Mouse (Mus musculus): ENCODE data around the gene Ampd3. TPM values are rescaled to one million over a fixed set of nuclear protein-coding genes. Genes with fewer than 3 reads are reported as not detected.
A peak's percentile ranks its signal among the peaks of the same experiment; 100 is the strongest.

The Ampd3 gene
- total RNA-seq, 2 experiments from 2014 or later = 22.0 to 24.2 TPM

DNA sequence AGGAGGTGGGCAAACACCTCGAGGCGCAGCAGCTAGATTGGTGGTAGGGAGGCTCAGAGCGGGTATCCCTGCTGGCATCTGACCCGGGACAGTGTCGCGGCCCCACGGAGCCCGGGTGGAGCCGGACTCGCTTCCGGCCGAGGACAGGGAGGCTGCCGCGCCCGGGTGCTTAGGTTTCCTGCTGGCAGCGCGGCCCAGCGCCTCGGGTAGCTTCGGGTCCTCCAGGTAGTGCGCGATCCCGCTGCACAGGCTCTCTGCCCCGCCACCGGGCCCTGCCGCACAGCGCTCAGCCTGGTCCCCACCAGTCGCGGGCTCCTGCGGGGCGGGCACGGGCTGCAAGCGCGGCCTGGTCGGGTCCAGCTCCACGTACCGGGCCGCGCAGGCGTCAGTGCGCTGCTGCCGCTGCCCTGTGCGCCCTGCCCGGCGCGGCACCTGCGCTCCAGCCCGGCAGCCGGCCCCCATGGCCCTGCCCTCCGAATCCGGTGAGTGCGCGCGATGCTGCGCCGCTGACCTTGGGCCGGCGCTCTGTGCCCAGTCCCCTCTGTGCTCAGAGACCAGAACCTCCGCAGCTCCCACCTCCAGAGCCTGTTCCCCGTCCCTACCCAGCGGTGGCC is 552 bp downstream of the Ampd3 start:
- intact Hi-C loops (cut with DNase I) = no loop called here
- DNase-seq (ENCODE audit: low spot score in 2 of 2) = peak; percentile 49 to 57

DNA sequence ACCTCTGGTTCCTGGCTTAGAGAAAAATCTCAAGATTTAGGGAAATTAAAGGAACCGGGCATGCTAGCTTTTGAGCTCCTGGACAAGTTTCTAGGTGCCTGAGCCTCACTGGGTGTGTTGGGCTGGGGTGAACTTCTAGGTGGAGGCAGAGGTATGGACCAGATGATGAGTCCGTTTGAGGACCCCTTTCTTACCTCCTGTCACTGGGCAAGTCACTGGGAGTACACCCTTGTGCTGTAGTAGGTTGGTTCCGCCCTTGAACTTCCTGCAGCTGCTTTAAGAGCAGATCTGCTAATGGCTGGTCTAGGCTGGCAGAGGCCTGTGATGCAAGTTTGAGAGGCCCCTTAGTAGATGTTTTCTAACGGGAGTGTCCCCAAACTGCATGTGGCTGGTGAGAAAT is 1.1 kb downstream of the Ampd3 start:
- intact Hi-C loops (cut with DNase I) = no loop called here
- DNase-seq (ENCODE audit: low spot score in 2 of 2) = peak in 1 of 2 experiments; percentile 27

DNA sequence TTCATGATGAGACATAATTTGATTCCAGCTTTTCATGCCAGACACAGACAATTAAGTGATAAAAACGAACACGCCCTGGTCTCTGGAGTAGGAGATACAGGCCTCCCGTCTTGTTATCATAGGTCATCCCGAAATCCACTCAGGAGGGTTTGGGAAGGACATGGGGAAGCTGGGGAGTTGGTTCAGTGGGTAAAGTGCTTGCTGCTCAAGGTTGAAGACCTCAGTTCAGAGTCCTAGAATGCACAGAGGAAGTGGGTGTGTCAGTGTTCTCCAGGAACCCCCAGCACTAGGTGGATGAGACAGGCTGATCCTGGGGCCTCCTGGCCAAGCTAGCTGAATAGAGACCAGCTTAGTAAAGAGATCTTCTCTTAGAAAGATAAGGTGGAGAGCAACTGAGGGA is 2.9 kb downstream of the Ampd3 start:
- intact Hi-C loops (cut with DNase I) = no loop called here
- DNase-seq (ENCODE audit: low spot score in 2 of 2) = no peak

DNA sequence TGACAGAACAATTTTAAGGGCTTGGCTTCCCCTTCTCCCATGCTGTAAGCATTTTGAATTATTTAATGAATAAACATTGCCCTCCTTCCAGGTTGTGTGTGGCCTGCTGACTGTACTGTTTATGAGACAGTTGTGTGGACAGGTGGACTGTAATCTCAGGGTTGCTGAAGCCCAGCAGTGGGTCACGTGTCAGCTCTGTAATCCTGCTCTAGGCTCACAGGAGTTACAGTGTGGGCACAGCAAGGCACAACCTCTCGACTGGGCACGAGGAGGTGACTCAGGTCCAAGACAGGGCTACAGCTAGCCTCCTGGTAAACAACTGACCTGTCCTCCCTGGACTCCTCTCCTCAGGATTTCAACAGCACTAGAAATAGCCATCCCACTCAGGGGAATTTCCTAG is 4.3 kb downstream of the Ampd3 start:
- intact Hi-C loops (cut with DNase I) = no loop called here
- DNase-seq (ENCODE audit: low spot score in 2 of 2) = no peak

DNA sequence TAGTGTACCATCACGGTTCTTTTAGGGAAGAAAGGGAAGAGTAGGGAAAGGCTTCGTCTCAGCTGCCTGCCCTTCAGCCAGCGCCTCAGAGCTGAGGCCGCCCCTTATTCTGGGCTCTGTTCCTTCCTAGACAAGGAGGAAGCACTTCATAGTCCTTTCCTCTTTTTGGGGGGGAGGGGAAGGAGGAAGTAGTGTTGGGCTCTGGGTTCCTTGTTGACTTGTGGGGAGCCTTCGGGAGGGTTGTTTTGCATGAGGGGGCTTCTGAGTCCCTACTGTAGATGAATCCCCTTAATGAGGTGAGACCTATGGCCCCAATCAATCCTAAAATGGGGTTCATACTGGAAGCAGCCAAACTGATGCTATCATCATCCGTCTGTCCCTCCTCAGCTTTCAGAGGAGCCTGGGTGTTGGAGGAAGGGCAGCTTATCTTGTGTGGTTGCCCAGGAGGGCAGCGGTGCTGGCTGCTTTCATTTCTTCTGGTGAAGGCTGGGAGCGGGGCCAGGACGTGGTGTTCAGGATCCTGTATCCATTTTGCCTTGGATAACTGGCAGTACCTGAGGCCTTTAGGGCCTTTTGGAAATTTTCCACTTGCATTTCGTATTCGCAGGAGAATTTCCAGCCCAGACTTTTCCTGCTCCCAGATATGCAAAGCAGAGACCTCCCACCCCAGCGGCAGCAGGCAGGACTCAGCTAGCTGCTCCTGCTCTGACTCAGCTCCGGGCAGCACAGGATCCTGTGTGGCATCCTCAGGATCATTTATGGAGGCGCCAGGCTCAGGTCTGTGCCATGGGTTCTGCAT is 5.4 kb downstream of the Ampd3 start:
- DNase-seq (ENCODE audit: low spot score in 2 of 2) = peak; percentile 45 to 47
- intact Hi-C loops (cut with DNase I) = no loop called here

DNA sequence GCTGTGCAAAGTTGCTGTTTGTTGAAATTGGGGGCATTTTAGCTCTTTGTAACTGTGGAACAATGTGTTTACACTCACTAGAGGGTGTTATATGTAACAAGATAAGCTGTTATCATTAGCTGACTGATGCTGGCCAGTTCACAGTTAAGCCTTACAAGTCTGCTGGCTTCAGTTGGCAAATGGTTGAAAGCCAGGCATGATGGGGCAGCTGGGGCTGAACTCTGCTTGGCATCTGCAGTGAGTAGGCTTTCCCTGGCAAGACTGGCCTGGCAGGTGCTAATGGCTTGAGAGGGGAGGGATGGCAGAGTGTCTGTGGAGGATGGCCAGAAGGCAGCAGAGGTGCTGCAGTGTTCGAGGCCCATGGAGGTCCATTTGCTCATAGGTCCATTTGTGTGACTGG is 6.1 kb downstream of the Ampd3 start:
- intact Hi-C loops (cut with DNase I) = no loop called here
- DNase-seq (ENCODE audit: low spot score in 2 of 2) = peak; percentile 28 to 54

DNA sequence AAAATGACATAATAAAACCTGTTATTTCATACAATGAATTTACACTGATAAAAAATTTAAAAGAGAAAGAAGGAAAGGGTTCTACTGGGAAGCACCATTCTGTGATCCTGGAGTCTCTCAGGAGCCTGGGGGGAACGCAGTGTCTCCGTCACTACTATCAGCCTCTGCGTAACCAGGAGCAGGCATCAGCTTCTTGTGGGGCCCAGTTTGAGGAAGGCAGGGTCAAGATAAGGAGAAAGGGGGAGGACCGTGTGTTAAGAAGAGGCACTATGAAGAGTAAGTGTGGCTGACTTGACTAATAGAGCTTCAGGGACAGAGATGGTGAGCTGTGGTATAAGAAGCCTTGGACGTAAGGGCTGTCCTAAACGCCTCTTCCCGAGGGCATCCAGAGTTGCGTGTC is 6.7 kb downstream of the Ampd3 start:
- intact Hi-C loops (cut with DNase I) = no loop called here
- no peak for DNase-seq (ENCODE audit: low spot score in 2 of 2)

DNA sequence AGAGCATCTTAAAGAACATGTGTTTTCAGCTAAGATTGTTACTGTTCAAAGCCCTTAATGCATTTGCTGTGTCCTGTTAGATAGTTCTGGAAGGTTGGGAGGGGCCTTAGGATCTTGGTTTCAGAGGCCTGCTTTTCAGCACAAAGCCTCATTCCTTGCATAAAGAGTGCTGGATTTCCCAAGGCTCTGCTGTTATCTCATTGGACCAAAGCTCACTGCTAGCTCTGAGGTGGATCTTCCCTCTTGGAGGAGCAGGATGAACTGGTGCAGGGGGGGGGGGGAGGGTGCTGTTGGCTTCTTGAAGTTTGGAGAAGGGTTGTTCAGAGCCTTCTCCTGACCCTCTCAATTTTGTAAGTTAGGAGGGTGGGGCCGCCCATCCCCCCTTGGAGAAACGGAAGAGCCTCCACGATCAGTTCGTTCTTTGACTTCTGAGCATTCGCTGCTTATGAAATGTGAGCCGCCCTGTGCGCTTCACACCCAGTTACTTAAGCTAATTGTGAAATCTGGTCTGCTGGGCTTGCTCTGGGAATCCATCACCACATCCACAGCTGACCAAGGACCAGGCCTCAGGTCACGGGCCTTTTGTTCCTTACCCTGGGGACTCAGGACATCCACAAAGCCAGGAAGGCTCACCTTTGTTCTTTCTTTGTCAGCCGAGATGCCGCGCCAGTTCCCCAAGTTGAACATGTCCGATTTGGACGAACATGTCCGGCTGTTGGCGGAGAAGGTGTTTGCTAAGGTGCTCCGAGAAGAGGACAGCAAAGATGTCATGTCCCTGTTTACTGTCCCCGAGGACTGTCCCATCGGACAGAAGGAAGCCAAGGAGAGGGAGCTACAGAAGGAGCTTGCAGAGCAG is 9.4 kb downstream of the Ampd3 start:
- intact Hi-C loops (cut with DNase I) = no loop called here
- DNase-seq (ENCODE audit: low spot score in 2 of 2) = no peak

DNA sequence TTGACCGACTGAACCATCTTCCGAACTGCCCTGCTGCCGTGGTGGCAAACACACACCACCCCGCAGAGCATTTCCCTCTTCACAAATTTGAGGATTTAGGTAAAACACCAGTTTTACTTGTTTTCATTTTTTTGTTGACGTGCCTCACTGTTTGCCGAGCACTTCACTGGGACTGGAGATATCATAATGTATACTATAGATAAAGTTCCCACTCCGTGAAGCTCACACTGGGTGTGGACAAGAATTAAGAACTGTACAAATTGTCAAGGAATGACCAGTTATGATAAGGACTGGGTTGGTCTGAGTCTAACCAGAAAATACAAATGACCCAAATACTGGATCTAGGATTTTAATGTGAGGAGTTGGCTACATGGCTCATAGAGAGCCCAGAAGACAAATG is 10.9 kb downstream of the Ampd3 start:
- intact Hi-C loops (cut with DNase I) = no loop called here
- DNase-seq (ENCODE audit: low spot score in 2 of 2) = no peak

DNA sequence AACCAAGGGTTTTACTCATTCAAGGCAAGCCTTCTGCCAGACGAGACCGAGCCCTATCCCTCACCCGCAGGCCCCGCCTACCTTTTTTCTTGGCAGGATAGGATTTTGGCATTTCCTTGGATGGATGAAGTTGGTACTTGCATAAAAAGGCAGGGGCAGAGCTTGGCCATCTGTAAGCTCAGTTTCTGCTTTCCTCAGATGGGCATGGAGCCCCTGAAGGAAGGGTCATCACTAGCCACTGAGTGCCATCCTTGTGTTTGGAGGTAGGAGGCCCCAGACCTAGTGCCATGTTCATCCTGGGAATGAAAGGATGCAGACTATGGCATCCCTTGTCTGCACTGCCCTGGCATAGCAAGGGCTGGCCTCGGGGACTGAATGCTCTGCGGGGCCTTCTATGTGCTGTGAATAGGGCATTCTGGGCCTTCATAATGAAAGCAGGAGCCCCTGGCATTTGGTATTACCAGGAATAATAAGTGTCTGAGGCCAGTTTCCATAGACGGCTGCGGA is 11.7 kb downstream of the Ampd3 start:
- intact Hi-C loops (cut with DNase I) = no loop called here
- DNase-seq (ENCODE audit: low spot score in 2 of 2) = peak; percentile 47 to 71

DNA sequence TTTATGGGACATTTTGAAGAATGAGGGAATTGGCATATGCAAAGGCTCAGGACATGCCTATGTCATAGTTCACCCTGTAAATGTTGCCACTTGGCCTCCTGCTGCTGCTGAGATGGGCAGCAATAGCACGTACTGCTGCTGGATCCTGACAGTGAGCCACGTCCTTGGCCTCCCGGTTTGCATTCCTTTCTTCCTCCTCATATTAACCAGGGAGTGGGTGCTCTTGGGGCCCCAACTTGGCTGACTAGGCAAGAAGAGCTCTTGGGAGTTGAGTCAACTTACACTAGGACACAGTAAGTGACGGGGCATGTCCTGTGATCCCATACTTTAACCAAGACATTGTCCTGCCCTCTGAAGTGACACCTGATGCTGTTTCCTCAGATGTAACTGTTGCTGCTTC is 12.5 kb downstream of the Ampd3 start:
- intact Hi-C loops (cut with DNase I) = no loop called here
- no peak for DNase-seq (ENCODE audit: low spot score in 2 of 2)

DNA sequence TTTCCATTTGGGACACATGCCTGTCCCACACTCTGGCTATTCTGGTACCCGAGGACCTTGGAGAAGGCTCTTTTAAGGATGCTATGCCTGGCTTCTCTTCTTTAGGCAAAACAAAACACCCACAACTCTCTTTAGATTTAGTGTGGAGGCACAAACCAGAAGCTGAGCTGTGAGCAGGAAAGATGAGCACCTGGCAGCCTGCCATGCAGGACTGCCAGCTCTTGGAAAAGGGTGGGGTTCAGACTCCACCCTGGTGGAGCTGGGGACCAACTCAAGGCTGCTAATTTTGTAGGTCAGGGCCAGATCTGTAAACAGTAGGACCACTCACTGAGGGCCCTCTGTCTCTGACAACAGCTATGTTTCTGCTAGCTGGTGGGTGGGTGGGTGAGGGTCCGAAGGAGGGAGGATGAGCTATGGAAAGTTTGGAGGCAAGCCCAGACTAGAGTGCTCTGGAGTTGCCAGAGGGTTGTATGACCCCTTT is 13.3 kb downstream of the Ampd3 start:
- DNase-seq (ENCODE audit: low spot score in 2 of 2) = peak; percentile 68 to 91
- intact Hi-C loops (cut with DNase I) = no loop called here

DNA sequence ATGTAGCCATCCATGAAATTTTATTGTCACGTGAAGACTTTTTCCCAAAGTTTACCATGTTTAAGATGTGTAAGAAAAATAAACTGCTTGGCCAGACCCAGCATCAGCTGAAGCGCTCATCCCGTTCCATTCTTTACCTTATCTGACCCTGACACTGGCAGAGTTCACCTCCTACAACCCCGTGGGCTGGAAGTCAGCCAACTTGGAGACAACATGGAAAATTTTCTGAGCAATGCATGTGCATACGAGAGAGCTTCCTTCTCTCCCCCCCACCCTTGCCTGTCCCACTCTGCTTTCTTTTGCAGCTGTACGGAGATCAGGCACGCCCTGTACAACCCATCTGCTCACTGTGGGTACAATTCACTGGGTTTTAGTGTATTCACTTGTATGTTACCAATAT is 14.1 kb downstream of the Ampd3 start:
- DNase-seq (ENCODE audit: low spot score in 2 of 2) = no peak
- intact Hi-C loops (cut with DNase I) = no loop called here

DNA sequence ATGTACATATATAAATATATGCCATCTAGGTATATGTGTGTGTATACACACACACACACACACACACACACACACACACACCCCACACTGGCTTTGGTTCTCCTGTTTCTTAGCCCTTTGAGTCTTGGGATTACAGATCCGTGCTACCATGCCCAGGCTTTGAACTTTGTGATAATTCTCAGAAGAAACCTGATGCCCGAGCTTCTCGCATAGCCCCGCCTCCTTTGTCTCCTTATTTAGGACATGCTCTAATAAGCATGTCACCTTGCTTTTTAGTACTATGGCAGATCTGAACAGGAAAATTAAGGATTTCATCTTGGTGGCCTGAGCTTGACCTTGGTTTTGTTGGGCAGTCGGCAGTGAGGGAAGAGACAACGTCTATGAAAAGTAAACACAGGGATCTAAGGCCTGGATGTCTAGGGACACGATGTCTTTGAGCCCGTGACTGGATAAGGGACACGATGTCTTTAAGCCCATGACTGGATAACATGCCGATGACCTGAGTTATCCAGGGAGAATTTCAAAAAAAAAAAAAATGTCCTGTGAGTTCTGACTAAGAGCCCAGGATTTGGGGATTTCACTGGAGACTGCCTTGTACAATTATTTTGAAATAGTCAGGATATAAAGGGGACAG is 15.0 kb downstream of the Ampd3 start:
- intact Hi-C loops (cut with DNase I) = no loop called here
- DNase-seq (ENCODE audit: low spot score in 2 of 2) = no peak

DNA sequence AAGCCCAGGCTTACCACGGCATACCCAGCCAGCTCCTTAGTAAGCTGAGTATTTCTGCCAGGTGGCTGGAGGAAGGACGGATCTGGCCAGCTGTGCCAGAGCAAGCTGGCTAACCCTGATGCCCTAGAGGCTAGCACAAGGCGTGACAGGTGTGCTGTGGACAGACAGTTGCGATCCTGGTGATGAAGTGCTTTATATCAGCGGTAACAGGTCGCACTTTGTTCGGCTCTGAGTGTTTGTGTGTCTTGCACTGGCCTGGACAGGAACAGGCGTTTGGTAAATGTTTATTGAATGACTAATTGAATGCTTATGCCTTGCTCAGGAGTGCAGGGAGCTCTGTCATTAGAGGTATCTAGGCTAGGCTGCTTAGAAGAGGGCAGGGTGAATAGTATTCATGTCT is 17.0 kb downstream of the Ampd3 start:
- intact Hi-C loops (cut with DNase I) = no loop called here
- DNase-seq (ENCODE audit: low spot score in 2 of 2) = no peak

DNA sequence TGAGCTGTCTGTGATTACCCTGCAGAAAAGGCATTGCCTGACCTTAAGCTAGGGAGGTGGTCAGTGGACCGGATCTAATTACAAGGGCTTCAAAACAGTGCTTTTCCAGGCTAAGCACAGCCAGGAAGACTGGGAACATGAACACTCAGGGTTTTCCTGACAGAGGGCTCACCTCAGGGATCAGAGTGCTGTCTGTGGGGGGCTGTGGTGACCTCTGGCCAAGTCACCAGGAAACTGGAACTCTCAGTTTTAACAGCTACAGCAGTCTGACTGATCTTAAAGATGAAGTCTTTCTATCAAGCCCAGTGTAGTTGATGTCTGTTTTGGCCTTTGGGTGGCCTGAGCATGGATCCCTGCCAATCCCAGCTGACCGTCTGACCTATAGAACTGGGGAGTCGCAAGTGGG is 17.7 kb downstream of the Ampd3 start:
- DNase-seq (ENCODE audit: low spot score in 2 of 2) = no peak
- intact Hi-C loops (cut with DNase I) = no loop called here

DNA sequence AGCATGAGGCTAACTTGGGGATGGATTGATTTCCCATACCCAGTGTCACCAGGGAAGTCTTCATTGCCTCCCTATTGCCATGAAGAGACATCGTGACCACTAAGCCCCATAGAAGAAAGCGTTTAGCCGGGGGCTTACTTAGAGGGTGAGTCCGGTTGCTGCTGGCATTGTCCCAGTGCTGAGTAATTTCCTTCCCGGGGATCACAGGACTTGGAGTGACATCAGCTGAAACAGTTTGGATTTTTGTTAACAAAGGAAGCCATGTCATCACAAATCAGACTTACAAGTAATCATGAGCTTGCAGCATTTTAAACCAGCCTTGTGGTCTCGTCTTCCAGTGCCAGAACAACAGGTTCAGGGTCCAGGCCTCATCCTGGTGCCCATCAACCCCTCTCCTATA is 19.3 kb downstream of the Ampd3 start:
- intact Hi-C loops (cut with DNase I) = no loop called here
- DNase-seq (ENCODE audit: low spot score in 2 of 2) = no peak

DNA sequence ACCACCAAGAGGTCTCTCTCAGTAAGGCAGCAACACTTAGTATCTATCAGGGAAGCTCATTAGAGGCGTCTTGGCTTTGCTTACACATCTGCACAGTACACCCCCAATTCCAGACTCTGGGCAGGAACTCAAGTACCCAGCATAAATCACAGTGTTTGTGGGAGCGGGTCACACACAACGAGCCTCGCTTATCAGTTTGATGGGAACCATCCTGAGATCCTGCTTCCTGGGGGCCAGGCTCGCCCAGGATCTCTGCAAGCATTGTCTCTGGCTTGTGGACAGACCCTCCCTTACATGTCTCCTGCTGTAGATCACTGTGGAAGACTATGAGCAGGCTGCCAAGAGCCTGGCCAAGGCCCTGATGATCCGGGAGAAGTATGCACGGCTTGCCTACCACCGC is 22.9 kb downstream of the Ampd3 start:
- intact Hi-C loops (cut with DNase I) = no loop called here
- DNase-seq (ENCODE audit: low spot score in 2 of 2) = no peak

DNA sequence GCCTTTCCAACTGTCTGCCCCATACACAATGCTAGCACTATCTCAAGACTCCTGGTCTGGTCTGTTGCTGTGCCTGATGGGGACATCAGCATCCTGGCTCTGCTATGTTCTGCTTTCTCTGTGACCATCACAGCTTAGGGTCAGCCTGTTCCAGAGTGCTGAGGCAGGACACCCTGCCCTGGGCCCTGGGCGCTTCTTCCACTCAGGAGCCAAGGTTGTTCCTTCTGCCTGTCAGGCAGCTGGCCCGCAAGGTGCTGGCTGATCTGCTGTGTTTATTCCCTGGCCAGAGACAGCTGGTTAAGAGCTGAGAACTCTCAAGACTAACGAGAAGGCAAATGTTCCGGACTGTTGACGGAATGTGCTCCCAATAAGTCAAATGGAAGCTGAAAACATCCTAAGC is 24.2 kb downstream of the Ampd3 start:
- intact Hi-C loops (cut with DNase I) = no loop called here
- DNase-seq (ENCODE audit: low spot score in 2 of 2) = no peak

DNA sequence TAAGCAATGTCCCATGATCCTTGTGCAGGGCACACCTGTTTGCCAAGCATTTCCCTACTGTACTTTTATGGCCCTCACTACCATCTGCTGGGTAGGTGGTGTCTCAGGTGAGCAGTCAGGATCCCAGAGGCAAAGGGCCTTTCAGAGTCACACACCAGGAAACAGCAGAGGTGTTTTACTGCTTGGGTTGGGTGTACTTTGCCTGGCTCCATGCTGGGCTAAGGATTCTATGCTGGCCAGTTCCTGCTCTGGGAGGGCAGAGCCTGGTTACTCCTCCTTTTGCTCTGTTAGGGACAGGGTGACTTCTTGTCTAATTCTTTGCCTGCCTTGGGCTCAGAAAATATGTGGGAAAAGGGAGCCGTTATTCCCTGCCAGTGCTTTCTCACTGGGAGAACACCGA is 24.8 kb downstream of the Ampd3 start:
- intact Hi-C loops (cut with DNase I) = no loop called here
- DNase-seq (ENCODE audit: low spot score in 2 of 2) = no peak
